Mouse (Mus musculus) gastrocnemius, adult 2 months (tissue): ENCODE data around the gene Ercc5. TPM values are rescaled to one million over a fixed set of nuclear protein-coding genes. Genes with fewer than 3 reads are reported as not detected.
A peak's percentile ranks its signal among the peaks of the same experiment; 100 is the strongest.

Experiments used
- DNase-seq: peaks from one replicate; pipeline ENCODE4 v3.0.0; 2022
- H3K27ac ChIP-seq: fragments of 200-600 bp; 2 replicates; pipeline ENCODE4 v1.8.1; 2022; ENCODE audit warnings: mild to moderate bottlenecking
- H3K4me3 ChIP-seq: fragments of 200-600 bp; 2 replicates; pipeline ENCODE4 v1.8.1; 2022; ENCODE audit warnings: mild to moderate bottlenecking, moderate library complexity
- CTCF ChIP-seq: fragments of 200-600 bp; IDR thresholded peaks from 2 replicates; pipeline ENCODE4 v1.8.1; 2022; ENCODE audit warnings: antibody characterized with exemption, mild to moderate bottlenecking, moderate library complexity
- intact Hi-C: fragments of 180-260 bp; cut with DNase I; formaldehyde crosslinking; loops from one replicate; pipeline ENCODE4 v1.15.1; 2025
- long read RNA-seq, 2 experiments: library from polyadenylated mRNA; stranded (forward); transcript quantifications; one replicate each; pipeline ENCODE4 v2.0.0; 2021
- total RNA-seq, 2 experiments: library from RNA; stranded (reverse); gene quantifications; 2 replicates each; pipeline ENCODE4 v1.2.3; 2021

Gene Ercc5
- total RNA-seq, result 10 to 100 TPM; 14.0 to 19.9 TPM
- long read RNA-seq, experiment 1, transcript Ercc5-201 (15 exons, 3,907 nt), result major isoform, 11 of 18 reads
- long read RNA-seq, experiment 1, partial matches to known transcripts, result 0 of 18 reads
- long read RNA-seq, experiment 1, other reads (novel, unspliced or antisense), result 7 of 18 reads
- long read RNA-seq, experiment 2, transcript Ercc5-201 (15 exons, 3,907 nt), result major isoform, 21 of 25 reads
- long read RNA-seq, experiment 2, partial matches to known transcripts, result 3 of 25 reads
- long read RNA-seq, experiment 2, other reads (novel, unspliced or antisense), result 1 of 25 reads

- TF ChIP-seq CTCF, result no peak
- peak; percentile 88 for DNase-seq
- Histone ChIP-seq H3K4me3 (peak within 1 kb of the TSS; percentile 90), H3K27ac (peak within 1 kb of the TSS; percentile 99)
- intact Hi-C loops, result loop anchor here (2.0 to 5.0 kb wide), 2 partner anchors 29 to 45 kb away; partner anchors contain the start of genes Bivm, Kdelc1 and Tex30
These were observed at the start of gene Ercc5 for GRCm38 (mm10) chr1:44147563-44148381. Gene Ercc5 (plus strand): TSS chr1:44147744.

DNA sequence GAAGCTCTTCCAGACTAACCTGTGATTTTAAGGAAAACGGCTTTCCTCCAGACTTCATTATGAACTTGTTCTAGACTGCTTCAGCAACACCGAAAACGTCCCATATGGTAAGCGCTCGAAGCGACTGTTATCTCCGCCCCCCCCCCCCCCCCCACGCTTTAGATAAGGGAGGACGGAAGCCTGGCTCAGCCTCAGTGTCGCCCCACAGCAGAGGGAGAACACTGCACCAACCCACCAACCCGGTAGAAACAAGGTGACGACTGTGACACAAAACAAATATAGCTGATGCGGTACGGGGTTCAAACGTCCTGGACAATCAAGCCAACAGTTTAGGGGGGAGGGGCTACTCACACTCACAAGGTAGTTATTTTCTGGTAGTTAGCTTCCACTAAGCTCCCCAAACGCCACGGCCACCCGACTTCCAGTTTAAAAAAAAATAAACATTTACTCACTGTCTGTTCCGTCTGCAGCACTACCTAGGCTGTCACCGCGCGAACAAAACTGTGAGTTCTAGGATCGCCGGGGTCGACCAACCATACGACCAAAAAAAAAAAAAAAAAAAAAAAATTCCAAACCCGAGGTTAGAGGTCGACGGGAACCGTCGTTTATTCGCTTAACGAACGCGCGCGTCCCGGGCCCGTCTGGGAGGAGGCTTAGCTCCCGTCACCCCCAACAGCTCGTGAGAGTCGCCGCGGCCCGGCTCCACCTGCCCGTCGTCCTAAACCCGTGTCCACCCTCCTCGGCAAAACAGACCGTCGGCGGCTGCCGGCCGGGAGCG is 45.9 kb upstream of the Ercc5 start:
- TF ChIP-seq CTCF, result no peak
- DNase-seq, result peak; percentile 19
- Histone ChIP-seq H3K4me3 (peak overlapping the region; percentile 98), H3K27ac (peak overlapping the region; percentile 94)
- intact Hi-C loops, result loop anchor here (1.0 to 5.0 kb wide), 2 partner anchors 17 to 46 kb away; partner anchors contain the start of genes Bivm, Ercc5 and Kdelc1

DNA sequence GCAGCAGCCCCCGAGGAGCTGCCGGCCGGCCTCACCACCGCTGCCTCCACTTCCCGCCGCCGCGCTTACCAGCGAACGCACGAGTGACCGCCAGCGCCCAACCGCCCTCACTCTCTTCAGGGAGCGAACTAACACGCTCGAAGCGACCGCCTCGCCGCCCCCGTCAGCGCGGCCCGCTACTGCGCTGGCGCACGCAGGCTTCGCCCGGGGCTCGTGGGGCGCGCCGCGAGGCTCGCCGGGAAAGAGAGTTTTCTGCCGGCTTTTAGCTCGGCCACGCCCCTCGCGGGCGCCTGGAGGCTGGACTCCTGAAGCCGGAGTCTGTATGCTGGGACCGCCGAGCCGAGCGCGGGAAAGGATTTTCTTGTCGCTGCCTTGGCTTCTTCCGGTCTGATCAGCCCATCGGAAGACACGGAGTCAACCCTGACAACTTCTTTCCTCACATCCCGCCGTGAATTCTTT is 45.3 kb upstream of the Ercc5 start, which contains the start of gene Tex30:
TSS of gene Tex30 (minus strand) at position 183 of the 459 bp plus-strand sequence.
- peak within 1 kb of the TSS; percentile 94 for H3K27ac ChIP-seq

GRCm38 (mm10) chr1:44102939-44103338 is 44.6 kb upstream of the Ercc5 start:
- H3K27ac ChIP-seq, result no peak overlapping the region
- no peak for DNase-seq
- intact Hi-C loops, result loop anchor here (1.0 to 5.0 kb wide), 2 partner anchors 15 to 44 kb away; partner anchors contain the start of genes Bivm, Ercc5 and Kdelc1
- peak overlapping the region; percentile 98 for H3K4me3 ChIP-seq
- TF ChIP-seq CTCF, result no peak

More for the DNA sequence above, 45.3 kb upstream of the Ercc5 start, which contains the start of gene Tex30:
- peak within 1 kb of the TSS; percentile 98 for H3K4me3 ChIP-seq
- TF ChIP-seq CTCF, result no peak
- intact Hi-C loops, result loop anchor here (1.0 to 5.0 kb wide), 2 partner anchors 16 to 45 kb away; partner anchors contain the start of genes Bivm, Ercc5 and Kdelc1
- peak; percentile 96 for DNase-seq

GRCm38 (mm10) chr1:44117571-44117970 is 30.0 kb upstream of the Ercc5 start:
- H3K27ac ChIP-seq, result peak overlapping the region; percentile 95
- intact Hi-C loops, result no loop called here
- DNase-seq, result no peak
- H3K4me3 ChIP-seq, result peak overlapping the region; percentile 97
- TF ChIP-seq CTCF, result no peak

- peak within 1 kb of the TSS; percentile 97 for H3K4me3 ChIP-seq
These were observed 29.1 kb upstream of the Ercc5 start, which contains the start of the genes Kdelc1 and Bivm for GRCm38 (mm10) chr1:44118239-44119054. Gene Kdelc1 (minus strand): TSS chr1:44118808. Gene Bivm (plus strand): TSS chr1:44118957.

DNA sequence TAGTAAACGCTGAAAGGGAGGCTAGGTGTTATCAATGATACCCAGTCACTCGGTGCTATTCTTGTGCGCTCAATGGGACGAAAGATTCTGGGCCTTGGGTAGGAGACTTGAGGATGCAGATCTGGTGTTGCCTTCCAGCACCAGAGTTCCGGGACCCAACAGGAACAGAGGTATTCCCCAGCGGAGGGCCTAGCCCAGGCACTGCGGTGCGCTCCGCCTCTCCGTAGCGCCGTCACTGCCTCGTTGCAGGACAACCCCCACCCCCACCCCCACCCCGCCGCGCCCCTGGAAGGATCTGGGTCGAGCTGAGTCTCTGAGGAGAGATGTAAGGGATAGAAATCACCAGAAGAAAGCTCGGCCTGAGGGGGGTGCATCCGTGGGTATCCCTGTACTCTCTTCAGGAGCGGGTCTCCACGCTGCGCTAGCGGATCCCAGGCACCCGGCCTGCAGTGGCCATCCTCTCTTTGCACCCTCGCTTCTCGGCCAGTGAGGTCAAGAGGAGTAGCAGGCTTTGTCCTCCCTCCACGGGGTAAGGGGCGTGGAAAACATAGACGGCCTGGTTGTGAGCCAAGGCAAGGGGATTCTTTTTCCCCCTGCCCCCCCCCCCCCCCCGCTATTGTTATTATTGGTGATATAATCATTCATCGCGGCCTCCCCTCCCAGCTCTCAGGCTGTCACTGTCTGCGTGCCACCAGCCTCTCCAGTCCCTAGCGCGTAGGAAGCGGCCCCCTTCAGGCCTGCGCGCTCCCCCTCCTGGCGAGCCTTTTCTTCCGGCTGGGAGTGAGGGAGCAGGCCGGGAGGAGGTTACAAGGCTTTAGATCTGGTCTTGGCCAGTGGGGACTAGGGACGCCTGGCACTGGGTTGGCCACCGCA is 28.1 kb upstream of the Ercc5 start:
- Histone ChIP-seq H3K27ac (peak overlapping the region; percentile 95), H3K4me3 (peak overlapping the region; percentile 97)
- DNase-seq, result peak; percentile 89
- intact Hi-C loops, result loop anchor here (2.0 kb wide), 1 partner anchor 27 kb away; the partner anchor contains the start of gene Ercc5
- TF ChIP-seq CTCF, result peak; percentile 62

More at GRCm38 (mm10) chr1:44118239-44119054, 29.1 kb upstream of the Ercc5 start, which contains the start of the genes Kdelc1 and Bivm:
- TF ChIP-seq CTCF, result no peak
- peak; percentile 92 for DNase-seq
- intact Hi-C loops, result loop anchor here (1.0 to 2.0 kb wide), 2 partner anchors 16 to 28 kb away; partner anchors contain the start of genes Ercc5 and Tex30
- peak within 1 kb of the TSS; percentile 95 for H3K27ac ChIP-seq

DNA sequence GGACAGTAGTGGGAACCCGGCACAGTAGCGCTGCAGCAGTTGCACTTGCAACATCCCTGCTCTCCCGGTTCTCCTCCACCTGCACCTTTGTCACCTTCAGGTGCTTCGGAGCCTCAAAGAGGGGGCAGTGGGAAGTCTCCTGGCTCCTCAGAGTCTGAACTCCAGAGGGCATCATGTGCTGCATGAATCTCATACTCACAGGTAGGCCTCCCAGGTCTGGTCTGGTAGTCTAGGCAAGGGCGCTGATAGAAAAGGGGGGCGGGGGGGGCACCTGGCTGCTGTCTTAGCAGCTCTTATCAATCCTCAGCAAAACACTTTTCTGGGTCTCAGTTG is 27.5 kb upstream of the Ercc5 start:
- Histone ChIP-seq H3K4me3 (peak overlapping the region; percentile 97), H3K27ac (peak overlapping the region; percentile 95)
- no peak for DNase-seq
- intact Hi-C loops, result no loop called here
- no peak for TF ChIP-seq CTCF

DNA sequence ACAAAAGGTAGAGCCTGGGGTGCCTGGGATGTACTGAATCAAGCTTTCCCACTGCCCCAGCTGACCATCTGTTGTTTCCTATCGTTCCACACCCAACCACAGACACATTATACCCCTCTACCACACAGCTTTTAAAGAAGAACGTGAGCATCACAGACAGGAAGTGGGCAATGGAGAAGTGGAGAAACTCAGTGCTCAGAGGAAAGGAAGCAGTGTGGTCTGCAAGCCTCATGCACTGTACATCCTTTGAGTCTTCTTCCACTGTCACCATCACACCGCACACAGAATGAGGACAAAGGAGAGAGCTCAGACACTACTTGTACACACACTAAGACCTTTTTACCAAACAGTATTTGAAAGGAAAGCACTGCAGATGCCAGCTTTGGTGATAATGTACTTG is 25.3 kb upstream of the Ercc5 start:
- intact Hi-C loops, result no loop called here
- no peak overlapping the region for H3K27ac ChIP-seq
- no peak overlapping the region for H3K4me3 ChIP-seq
- no peak for TF ChIP-seq CTCF
- no peak for DNase-seq

GRCm38 (mm10) chr1:44125590-44125989 is 22.0 kb upstream of the Ercc5 start:
- intact Hi-C loops, result no loop called here
- Histone ChIP-seq H3K4me3 (no peak overlapping the region), H3K27ac (no peak overlapping the region)
- TF ChIP-seq CTCF, result no peak
- DNase-seq, result no peak
